Mouse (Mus musculus): ENCODE measurements around the gene Ankrd31. TPM values are rescaled to one million over a fixed set of nuclear protein-coding genes. Genes with fewer than 3 reads are reported as not detected.

Gene Ankrd31
- total and polyA plus RNA-seq, 3 experiments, result not detected

DNA sequence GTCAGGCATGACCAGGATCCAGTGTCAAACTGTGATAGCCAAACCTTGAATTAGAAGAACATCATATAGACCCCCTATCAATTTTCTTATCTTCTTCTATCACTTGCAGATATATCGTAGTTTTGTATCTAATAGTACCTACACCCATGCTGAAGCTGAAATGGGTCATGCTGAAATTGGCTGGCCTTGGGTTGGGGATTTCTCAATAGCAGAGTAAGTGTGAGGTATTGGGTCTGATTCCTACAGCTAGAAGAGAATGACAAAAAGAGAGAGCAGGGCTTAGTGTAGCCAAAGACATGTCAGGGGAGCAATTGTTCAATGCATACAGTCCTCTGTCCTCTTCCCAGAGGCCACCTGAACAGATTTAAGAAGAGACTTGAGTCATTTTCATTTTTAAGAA is 18.0 kb upstream of the Ankrd31 start:
- Histone ChIP-seq H3K9ac (ENCODE audit: control insufficient read depth, low read depth, low read length, poor library complexity, severe bottlenecking) (no peak overlapping the region), H3K36me3 (ENCODE audit: control insufficient read depth in 1 of 2, insufficient read depth in 2 of 2, low read length in 2 of 2) (no peaks in the 10 kb centered on the region), H3K27me3 (ENCODE audit: control insufficient read depth in 1 of 2, insufficient read depth in 2 of 2, low read length in 2 of 2) (no peaks in the 10 kb centered on the region), H3K4me1 (ENCODE audit: control insufficient read depth in 1 of 2, insufficient read depth in 2 of 2, low read length in 2 of 2) (no peaks in the 10 kb centered on the region), H3K79me2 (ENCODE audit: control insufficient read depth, insufficient read depth, low read length, poor library complexity) (no peaks in the 10 kb centered on the region), H3K9me3 (replicated peaks; ENCODE audit: insufficient read depth, low read length) (no peaks in the 10 kb centered on the region), H3K27ac (ENCODE audit: control insufficient read depth, low read depth, low read length) (no peak overlapping the region), H3K4me3 (ENCODE audit: control insufficient read depth in 1 of 2, insufficient read depth in 1 of 2, low read depth in 2 of 2, low read length in 2 of 2) (no peak overlapping the region)
- no peak for DNase-seq (ENCODE audit: low read depth, low spot score)
- TF ChIP-seq MAZ (IDR thresholded peaks at IDR 0.05; ENCODE audit: low read depth, low read length) (no peak), MEF2A (IDR thresholded peaks at IDR 0.05; ENCODE audit: extremely low read depth, insufficient replicate concordance, low read depth, low read length, poor library complexity, severe bottlenecking) (no peak), TAL1 (IDR thresholded peaks at IDR 0.05; ENCODE audit: low read length) (no peak)

DNA sequence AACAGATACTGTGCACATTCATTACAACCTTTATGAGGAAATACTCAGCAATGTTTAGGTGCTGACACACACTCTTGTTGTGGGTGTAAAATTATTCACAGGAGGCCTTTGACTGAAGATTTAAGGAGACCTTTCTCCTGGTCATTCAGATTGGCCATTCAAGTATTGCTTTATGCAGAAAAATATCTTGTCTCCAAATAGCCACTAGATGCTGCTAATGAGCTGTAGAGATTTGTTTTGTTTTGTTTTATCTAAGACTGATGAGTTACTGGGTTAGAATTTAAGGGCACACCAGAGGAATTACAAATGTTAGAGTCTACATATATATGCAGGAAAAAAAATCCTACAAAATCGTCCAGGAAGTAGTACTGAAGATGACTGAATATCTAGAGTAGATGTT is 12.9 kb upstream of the Ankrd31 start:
- Histone ChIP-seq H3K27me3 (ENCODE audit: control insufficient read depth in 1 of 2, insufficient read depth in 2 of 2, low read length in 2 of 2) (no peaks in the 10 kb centered on the region), H3K4me1 (ENCODE audit: control insufficient read depth in 1 of 2, insufficient read depth in 2 of 2, low read length in 2 of 2) (no peaks in the 10 kb centered on the region), H3K9ac (ENCODE audit: control insufficient read depth, low read depth, low read length, poor library complexity, severe bottlenecking) (no peak overlapping the region), H3K9me3 (replicated peaks; ENCODE audit: insufficient read depth, low read length) (no peaks in the 10 kb centered on the region), H3K4me3 (ENCODE audit: control insufficient read depth in 1 of 2, insufficient read depth in 1 of 2, low read depth in 2 of 2, low read length in 2 of 2) (no peak overlapping the region), H3K79me2 (ENCODE audit: control insufficient read depth, insufficient read depth, low read length, poor library complexity) (no peaks in the 10 kb centered on the region), H3K27ac (ENCODE audit: control insufficient read depth, low read depth, low read length) (no peak overlapping the region), H3K36me3 (ENCODE audit: control insufficient read depth in 1 of 2, insufficient read depth in 2 of 2, low read length in 2 of 2) (no peaks in the 10 kb centered on the region)
- no peak for DNase-seq (ENCODE audit: low read depth, low spot score)
- TF ChIP-seq MYC (IDR thresholded peaks at IDR 0.05; ENCODE audit: low read depth, low read length) (no peak), TAL1 (IDR thresholded peaks at IDR 0.05; ENCODE audit: low read length) (no peak), CTCF (IDR thresholded peaks at IDR 0.05 in 2 of 3, conservative IDR thresholded peaks at IDR 0.05 in 1 of 3; ENCODE audit: control insufficient read depth in 1 of 3, insufficient read depth in 1 of 3, low read depth in 2 of 3, low read length in 3 of 3, poor library complexity in 1 of 3, severe bottlenecking in 1 of 3) (peak in 1 of 3 experiments; percentile 46; a peak in 2 of 6 replicates), GABPA (IDR thresholded peaks at IDR 0.05; ENCODE audit: low read depth, low read length) (no peak), GATA1 (IDR thresholded peaks at IDR 0.05; ENCODE audit: low read depth, low read length) (no peak), SMC3 (IDR thresholded peaks at IDR 0.05; ENCODE audit: low read depth, low read length) (peak; percentile 43), RAD21 (IDR thresholded peaks at IDR 0.05; ENCODE audit: low read depth, low read length) (peak; percentile 54)

DNA sequence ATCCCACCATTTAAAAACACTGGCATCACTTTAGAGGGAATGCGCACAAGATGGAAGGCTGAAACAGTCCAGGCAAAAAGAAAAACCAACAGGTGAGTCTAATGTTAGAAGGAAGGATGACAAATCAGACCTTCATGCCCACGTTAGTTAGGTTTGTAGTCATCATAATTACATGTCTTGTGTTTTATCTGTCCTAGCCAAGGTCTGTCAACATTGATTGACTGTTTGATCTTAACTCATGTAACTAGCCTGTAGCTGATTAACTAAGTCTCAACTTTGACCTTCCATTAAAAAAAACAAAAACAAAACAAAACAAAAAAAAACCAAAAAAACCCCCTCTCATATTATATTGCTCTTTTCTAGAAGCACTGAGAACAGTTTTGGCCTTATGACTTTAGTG is 7.9 kb upstream of the Ankrd31 start:
- no peaks in the 10 kb centered on the region for H3K79me2 ChIP-seq (ENCODE audit: control insufficient read depth, insufficient read depth, low read length, poor library complexity)
- H3K27me3 ChIP-seq (ENCODE audit: control insufficient read depth in 1 of 2, insufficient read depth in 2 of 2, low read length in 2 of 2), result no peaks in the 10 kb centered on the region
- no peaks in the 10 kb centered on the region for H3K36me3 ChIP-seq (ENCODE audit: control insufficient read depth in 1 of 2, insufficient read depth in 2 of 2, low read length in 2 of 2)
- no peak for DNase-seq (ENCODE audit: low read depth, low spot score)
- TF ChIP-seq USF1 (IDR thresholded peaks at IDR 0.05; ENCODE audit: low read depth, low read length) (no peak), E2F4 (IDR thresholded peaks at IDR 0.05; ENCODE audit: borderline replicate concordance, low read depth, low read length) (no peak), CHD1 (IDR thresholded peaks at IDR 0.05; ENCODE audit: low read depth, low read length) (no peak), UBTF (IDR thresholded peaks at IDR 0.05; ENCODE audit: borderline replicate concordance, insufficient read depth, low read depth, low read length) (no peak)
- no peak overlapping the region for H3K4me3 ChIP-seq (ENCODE audit: control insufficient read depth in 1 of 2, insufficient read depth in 1 of 2, low read depth in 2 of 2, low read length in 2 of 2)
- H3K9me3 ChIP-seq (replicated peaks; ENCODE audit: insufficient read depth, low read length), result no peaks in the 10 kb centered on the region
- no peaks in the 10 kb centered on the region for H3K4me1 ChIP-seq (ENCODE audit: control insufficient read depth in 1 of 2, insufficient read depth in 2 of 2, low read length in 2 of 2)
- no peak overlapping the region for H3K27ac ChIP-seq (ENCODE audit: control insufficient read depth, low read depth, low read length)
- no peak overlapping the region for H3K9ac ChIP-seq (ENCODE audit: control insufficient read depth, low read depth, low read length, poor library complexity, severe bottlenecking)

All from MEL (cell line).